Mouse (Mus musculus) central nervous system, embryonic 14 days (tissue): ENCODE data around the gene Opa1. TPM values are rescaled to one million over a fixed set of nuclear protein-coding genes. Genes with fewer than 3 reads are reported as not detected.

Source experiments
- polyA plus RNA-seq: library from polyadenylated mRNA; depleted of rRNA; stranded (reverse); fragments of >200 nt; gene quantifications from 2 replicates; pipeline ENCODE4 v1.2.3, GENCODE M21; 2012; rRNA removed

The Opa1 gene
- 30.0 and 31.2 TPM in 2 replicates for polyA plus RNA-seq

GRCm38 (mm10) chr16:29579167-29579786, at the start of gene Opa1:
Opa1 (plus strand) TSS chr16:29579334.

DNA sequence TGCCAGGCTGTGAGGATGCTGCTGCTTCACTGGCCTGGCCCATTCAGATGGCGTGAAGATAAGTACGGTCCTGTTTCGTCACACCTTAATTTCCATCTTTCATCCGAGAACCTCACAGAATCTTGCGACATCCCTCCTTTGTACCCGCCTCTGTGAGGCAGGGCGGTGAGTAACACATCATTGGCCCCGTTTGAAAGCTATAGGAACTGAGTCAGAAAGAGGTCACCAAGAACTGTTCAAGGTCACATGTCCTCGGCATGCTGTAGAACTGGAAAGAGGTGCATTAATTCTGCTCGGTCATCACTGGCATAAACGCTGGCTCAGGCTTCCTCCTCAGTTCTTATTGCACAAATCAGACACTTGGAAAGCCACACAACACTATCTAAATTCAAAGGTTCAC, 34.3 kb upstream of the Opa1 start, which contains the start of gene Atp13a4:
Gene Atp13a4, minus strand, starts transcription at position 36 of the 400 bp plus-strand sequence.

Other genes with a start within 250 kb of the Opa1 start
- 0.50 and 0.74 TPM in 2 replicates for gene Atp13a5, start 200.6 kb upstream of the Opa1 start, polyA plus RNA-seq
- gene Atp13a4, start 34.5 kb upstream of the Opa1 start, polyA plus RNA-seq = 0.95 and 2.6 TPM in 2 replicates